Mouse (Mus musculus): ENCODE results near the gene Gm21425. TPM values are rescaled to one million over a fixed set of nuclear protein-coding genes. Genes with fewer than 3 reads are reported as not detected.
"Not testable (repeated sequence)": the region's sequence is repeated elsewhere in the genome, so short reads cannot be mapped to it uniquely, and the experiment has no call there.

Gm21425 gene
- not detected in 2 replicates for polyA plus RNA-seq (2012; rRNA removed)

DNA sequence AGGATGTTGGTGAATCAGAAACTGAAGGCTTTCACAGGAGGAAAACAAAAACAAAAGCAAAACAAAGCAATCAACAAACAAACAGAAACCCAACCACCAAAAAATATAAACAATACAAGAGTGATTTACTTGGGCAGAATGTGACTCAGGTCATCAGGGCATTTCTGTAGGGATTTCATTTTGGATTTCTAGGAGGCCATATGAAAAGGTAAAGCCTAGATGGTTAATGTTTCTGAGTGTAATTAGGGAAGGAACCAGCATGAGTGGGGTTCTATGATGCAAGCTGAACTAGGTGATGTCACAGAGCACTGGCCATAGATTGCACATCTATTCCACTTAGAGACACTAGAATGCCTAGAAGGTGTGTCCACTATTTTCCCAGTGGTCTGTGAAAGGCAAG lies at the start of gene Gm21425:
Gene Gm21425, plus strand, starts transcription at position 301 of the 400 bp plus-strand sequence.
- DNase-seq (ENCODE audit: low spot score) = not testable (repeated sequence)

DNA sequence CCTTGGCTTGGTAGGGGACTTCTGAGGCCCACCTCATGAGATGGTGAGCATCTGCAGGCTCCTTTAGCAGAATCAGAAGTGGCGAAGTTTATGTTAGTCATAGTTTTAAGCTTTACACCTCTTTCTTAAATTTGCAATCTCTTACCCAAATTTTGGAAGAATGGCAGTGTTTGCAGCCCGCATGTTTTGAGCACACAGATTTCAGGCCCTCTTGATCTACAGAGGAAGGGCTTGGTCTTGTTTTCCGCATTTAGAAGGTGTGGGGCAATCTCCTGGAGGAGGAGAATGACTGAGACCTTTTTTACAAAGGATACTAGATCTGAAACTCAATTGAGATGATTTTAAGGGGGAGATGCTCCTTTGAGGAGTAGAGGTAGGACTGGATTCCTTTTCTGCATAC lies 28.4 kb upstream of the Gm21425 start, which contains the start of gene Gm21891:
Gene Gm21891, minus strand, starts transcription at position 101 of the 400 bp plus-strand sequence.
- not testable (repeated sequence) for DNase-seq (ENCODE audit: low spot score)

Other genes with a start within 250 kb of the Gm21425 start
- not detected in 2 replicates for gene Gm20807, start 119.1 kb upstream of the Gm21425 start, polyA plus RNA-seq (2012; rRNA removed)
- not detected in 2 replicates for gene Gm21891, start 28.5 kb upstream of the Gm21425 start, polyA plus RNA-seq (2012; rRNA removed)
- not detected in 2 replicates for gene Gm21828, start 62.0 kb downstream of the Gm21425 start, polyA plus RNA-seq (2012; rRNA removed)
- gene Gm21440, start 90.4 kb downstream of the Gm21425 start, polyA plus RNA-seq (2012; rRNA removed) = not detected in 2 replicates
- not detected in 2 replicates for gene Gm21454, start 90.5 kb downstream of the Gm21425 start, polyA plus RNA-seq (2012; rRNA removed)
- not detected in 2 replicates for gene Gm21725, start 187.1 kb downstream of the Gm21425 start, polyA plus RNA-seq (2012; rRNA removed)